Mouse (Mus musculus) thymus, adult 2 months (tissue): ENCODE data around the gene Mfsd11. TPM values are rescaled to one million over a fixed set of nuclear protein-coding genes. Genes with fewer than 3 reads are reported as not detected.
A peak's percentile ranks its signal among the peaks of the same experiment; 100 is the strongest.

Experiments
- DNase-seq: peaks from one replicate; pipeline ENCODE4 v3.0.0; 2021
- H3K27ac ChIP-seq: fragments of 200-500 bp; 2 replicates; pipeline ENCODE4 v1.5.1; 2012; ENCODE audit warnings: low read length, control low read depth; ENCODE audit not compliant: control insufficient read depth, insufficient read depth
- H3K27me3 ChIP-seq: fragments of 200-500 bp; 2 replicates; pipeline ENCODE4 v1.6.1; 2012; ENCODE audit warnings: mild to moderate bottlenecking, low read length, moderate library complexity, mixed read lengths; ENCODE audit not compliant: control insufficient read depth, insufficient read depth
- H3K36me3 ChIP-seq: fragments of 200-500 bp; 2 replicates; pipeline ENCODE4 v1.6.1; 2012; ENCODE audit warnings: mild to moderate bottlenecking, low read length, moderate library complexity; ENCODE audit not compliant: control insufficient read depth, insufficient read depth
- H3K4me1 ChIP-seq: fragments of 200-500 bp; replicated peaks from 2 replicates; pipeline ENCODE4 v1.6.1; 2012; ENCODE audit warnings: low read length; ENCODE audit not compliant: control insufficient read depth, insufficient read depth
- H3K4me3 ChIP-seq: fragments of 200-500 bp; 2 replicates; pipeline ENCODE4 v1.5.1; 2012; ENCODE audit warnings: mild to moderate bottlenecking, low read length, control low read depth, moderate library complexity; ENCODE audit not compliant: control insufficient read depth, insufficient read depth
- CTCF ChIP-seq: fragments of 200-500 bp; IDR thresholded peaks from 2 replicates; pipeline ENCODE4 v1.5.1; 2012; ENCODE audit warnings: mild to moderate bottlenecking, control low read depth, low read length, moderate library complexity, borderline replicate concordance; ENCODE audit not compliant: control insufficient read depth, poor library complexity, insufficient read depth; ENCODE audit errors: extremely low read depth
- POLR2A ChIP-seq: fragments of 200-500 bp; IDR thresholded peaks from 2 replicates; pipeline ENCODE4 v1.6.1; 2012; ENCODE audit warnings: mild to moderate bottlenecking, low read length, control low read depth, moderate library complexity; ENCODE audit not compliant: control insufficient read depth, poor library complexity, insufficient read depth; ENCODE audit errors: extremely low read depth
- WGBS: fragments of 180-500 bp; shearing (Covaris S2); methylation state at CpG from one replicate; pipeline ENCODE4 v1.1.7; 2018; 5-methylcytosine and 5-hydroxymethylcytosine counted together
- polyA plus RNA-seq: library from polyadenylated mRNA; depleted of rRNA; stranded (reverse); fragments of >200 nt; gene quantifications from 2 replicates; pipeline ENCODE4 v1.2.3, GENCODE M21; 2012

Gene Mfsd11
- polyA plus RNA-seq, 1 experiment: 32.9 TPM

DNA sequence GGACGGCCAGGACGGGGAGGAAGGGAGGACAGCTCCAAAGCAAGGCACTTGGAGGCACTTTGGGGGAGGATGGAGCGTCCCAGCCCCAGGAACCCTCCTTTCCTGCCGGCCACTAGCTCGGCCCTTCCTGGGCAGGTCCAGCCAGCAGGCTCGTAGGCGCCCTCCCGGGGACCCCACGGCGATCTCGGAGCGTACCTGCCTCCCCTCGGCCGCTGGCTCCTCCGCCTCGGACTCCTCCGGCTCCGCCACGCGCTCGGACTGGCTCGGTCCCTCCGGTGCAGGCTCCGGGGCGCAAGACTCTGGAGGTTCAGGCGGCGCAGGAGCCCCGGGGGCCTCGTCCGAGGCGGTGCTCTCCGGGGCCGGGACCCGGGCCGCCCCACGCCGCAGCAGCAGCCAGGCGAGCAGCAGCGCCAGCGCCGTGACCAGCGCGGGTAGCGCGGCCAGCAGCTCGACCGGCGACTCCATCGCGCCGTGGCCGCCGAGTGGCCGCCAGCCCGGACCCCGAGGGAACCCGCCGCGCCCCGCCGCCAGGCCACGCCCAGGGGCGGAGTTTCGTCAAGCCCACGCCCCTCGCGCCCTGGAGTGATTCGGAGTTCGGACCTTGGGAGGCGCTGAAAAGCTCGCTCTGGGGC is 24.6 kb upstream of the Mfsd11 start, which contains the start of gene Mxra7:
TSS of gene Mxra7 (minus strand) at position 513 of the 632 bp plus-strand sequence.
- no peaks in the 10 kb centered on the region for H3K27me3 ChIP-seq
- 10% methylated on average over 70 of the region's 71 CpGs for WGBS
- DNase-seq: peak; percentile 61

DNA sequence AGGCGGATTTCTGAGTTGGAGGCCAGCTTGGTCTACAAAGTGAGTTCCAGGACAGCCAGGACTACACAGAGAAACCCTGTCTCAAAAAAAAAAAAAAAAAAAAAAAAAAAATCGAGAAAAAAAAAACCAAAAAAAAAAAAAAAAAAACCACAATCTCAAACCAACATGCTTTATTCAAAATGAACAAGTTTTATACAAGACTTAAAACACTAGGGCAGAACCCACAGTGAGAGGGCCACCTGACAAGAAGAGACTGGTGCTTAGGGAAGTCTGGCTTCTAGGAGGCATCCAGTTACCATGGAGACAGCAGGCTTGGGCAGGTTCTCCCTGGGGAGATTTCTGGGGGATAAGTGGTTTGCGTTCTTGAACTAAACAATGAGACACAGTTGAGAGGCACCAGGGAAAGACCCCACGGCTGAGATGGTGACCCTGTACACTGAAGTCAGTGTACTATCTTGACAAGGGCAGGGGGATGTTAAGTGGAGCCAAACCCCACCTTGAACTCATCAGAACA is 20.0 kb upstream of the Mfsd11 start:
- WGBS: 7% methylated on average over 4 of the region's 4 CpGs
- DNase-seq: no peak
- Histone ChIP-seq H3K4me1 (peaks cover 37% of the 10 kb centered on the region), H3K27me3 (no peaks in the 10 kb centered on the region), H3K27ac (peak overlapping the region; percentile 57; the same call in 1 of the 2 replicates), H3K4me3 (no peak overlapping the region), H3K36me3 (peaks cover 18% of the 10 kb centered on the region)
- TF ChIP-seq CTCF (no peak), POLR2A (no peak)

More for the DNA sequence above, 24.6 kb upstream of the Mfsd11 start, which contains the start of gene Mxra7:
- TF ChIP-seq POLR2A (peak; percentile 10; the same call in 1 of the 2 replicates), CTCF (no peak)
- Histone ChIP-seq H3K36me3 (no peaks in the 10 kb centered on the region), H3K27ac (peak within 1 kb of the TSS; percentile 18; the same call in 1 of the 2 replicates), H3K4me3 (peak within 1 kb of the TSS; percentile 43), H3K4me1 (peaks cover 30% of the 10 kb centered on the region)

DNA sequence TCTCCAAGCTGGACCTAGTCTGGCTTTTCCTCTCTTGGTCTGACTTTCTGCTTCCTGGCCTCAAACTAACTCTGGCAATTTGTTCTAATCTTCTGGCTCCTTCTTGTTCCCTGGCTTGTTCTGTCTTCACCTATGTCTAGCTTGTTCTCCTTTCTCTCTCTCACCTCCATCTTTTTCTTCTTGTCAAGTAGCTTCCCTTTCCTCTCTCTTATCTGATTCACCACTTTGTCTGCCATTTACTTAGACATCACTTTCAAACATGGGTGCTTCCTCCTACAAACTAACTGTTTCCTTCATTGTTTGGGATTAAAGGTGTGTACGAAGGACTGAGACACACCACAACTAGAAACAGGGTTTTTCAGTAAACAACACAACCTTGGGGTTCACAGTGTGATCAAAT is 17.3 kb upstream of the Mfsd11 start:
- Histone ChIP-seq H3K36me3 (peaks cover 42% of the 10 kb centered on the region), H3K4me1 (peaks cover 20% of the 10 kb centered on the region), H3K27ac (no peak overlapping the region), H3K27me3 (no peaks in the 10 kb centered on the region), H3K4me3 (no peak overlapping the region)
- no peak for TF ChIP-seq CTCF
- TF ChIP-seq POLR2A: no peak
- no peak for DNase-seq
- 84% methylated on average over 1 of the region's 1 CpGs for WGBS

DNA sequence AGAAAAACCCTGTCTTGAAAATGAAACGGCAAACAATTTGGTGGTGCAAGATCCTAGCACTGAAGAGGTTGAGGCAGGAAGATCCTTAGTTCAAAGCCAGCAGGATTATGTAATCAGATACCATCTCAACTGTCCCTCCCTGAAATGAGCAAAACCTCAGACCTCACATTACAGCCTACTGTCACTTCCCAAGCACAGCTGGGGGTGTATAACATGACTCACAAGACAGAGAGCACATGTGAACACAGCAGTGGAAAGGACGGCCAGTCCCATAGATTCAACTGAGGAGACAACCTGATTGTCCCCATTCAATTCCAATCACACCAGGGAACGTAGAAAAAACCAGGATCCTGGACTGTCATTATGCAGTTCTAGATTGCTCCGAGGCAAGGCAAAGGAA is 16.0 kb upstream of the Mfsd11 start:
- WGBS: 57% methylated on average over 4 of the region's 4 CpGs

DNA sequence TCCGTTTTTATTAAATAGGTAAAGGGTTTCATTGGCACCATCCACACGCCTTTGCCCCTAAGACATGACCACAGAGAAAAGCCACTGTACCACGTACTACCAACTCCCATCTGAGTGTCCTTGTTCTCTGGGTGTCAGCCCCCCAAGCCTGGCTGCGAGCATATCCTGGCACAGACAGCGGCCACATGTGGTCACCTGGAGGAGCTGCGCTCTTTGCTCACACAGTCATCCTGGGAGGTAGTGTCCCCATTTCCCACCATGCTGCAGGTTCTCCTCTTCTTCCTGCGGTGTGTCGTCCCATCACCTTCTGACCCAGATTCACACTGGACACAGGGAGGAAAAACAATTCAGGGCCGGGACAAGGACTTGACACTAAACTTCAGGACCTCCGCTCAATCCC is 14.8 kb upstream of the Mfsd11 start:
- WGBS: 97% methylated on average over 10 of the region's 10 CpGs
- no peak for DNase-seq
- Histone ChIP-seq H3K27me3 (no peaks in the 10 kb centered on the region), H3K4me3 (no peak overlapping the region), H3K27ac (no peak overlapping the region), H3K4me1 (peaks cover 22% of the 10 kb centered on the region), H3K36me3 (peaks cover 54% of the 10 kb centered on the region)
- TF ChIP-seq CTCF: no peak
- TF ChIP-seq POLR2A: no peak

More for the DNA sequence above, 16.0 kb upstream of the Mfsd11 start:
- Histone ChIP-seq H3K36me3 (peaks cover 54% of the 10 kb centered on the region), H3K27me3 (no peaks in the 10 kb centered on the region), H3K4me3 (no peak overlapping the region), H3K27ac (no peak overlapping the region), H3K4me1 (peaks cover 27% of the 10 kb centered on the region)
- no peak for DNase-seq
- TF ChIP-seq CTCF (no peak), POLR2A (no peak)

DNA sequence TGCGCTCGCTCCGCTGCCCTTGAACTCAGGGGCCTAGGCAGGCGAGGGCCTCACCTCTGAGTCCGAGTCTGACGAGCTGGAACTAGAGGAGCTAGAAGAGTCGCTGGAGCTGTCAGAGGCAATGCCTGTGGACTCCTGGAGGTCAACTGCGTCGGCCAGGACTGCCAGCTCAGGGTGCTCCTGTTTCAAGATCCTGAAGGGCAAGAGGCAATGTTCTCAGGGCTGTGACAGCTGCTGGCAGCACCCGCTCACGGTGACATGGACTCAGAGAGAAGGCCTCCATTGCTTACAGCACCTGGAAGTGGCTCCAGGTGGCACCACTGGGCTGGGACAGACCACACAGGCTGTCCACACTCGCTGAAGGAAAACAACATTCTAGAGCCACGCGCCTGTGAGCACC is 13.3 kb upstream of the Mfsd11 start:
- no peak for TF ChIP-seq CTCF
- no peak for TF ChIP-seq POLR2A
- Histone ChIP-seq H3K27me3 (no peaks in the 10 kb centered on the region), H3K27ac (no peak overlapping the region), H3K4me1 (peaks cover 14% of the 10 kb centered on the region; the same call in 1 of the 2 replicates), H3K36me3 (peaks cover 54% of the 10 kb centered on the region), H3K4me3 (no peak overlapping the region)
- 97% methylated on average over 14 of the region's 14 CpGs for WGBS
- DNase-seq: no peak
